Mouse (Mus musculus) liver, adult 2 months (tissue): ENCODE results near the gene Asic4.

ENCODE experiments used
- CTCF ChIP-seq: fragments of 200-500 bp; IDR thresholded peaks from 2 replicates; pipeline ENCODE4 v1.5.1; 2011; ENCODE audit warnings: low read depth, low read length, control low read depth
- POLR2A ChIP-seq: fragments of 200-500 bp; IDR thresholded peaks from 2 replicates; pipeline ENCODE4 v1.6.1; 2011; ENCODE audit warnings: low read length, control low read depth; ENCODE audit not compliant: insufficient read depth; ENCODE audit errors: extremely low read depth

- TF ChIP-seq CTCF (no peak), POLR2A (no peak)
Measured at GRCm38 (mm10) chr1:75517984-75518383, 67.7 kb downstream of the Asic4 start.
